Mouse (Mus musculus) limb, embryonic 14.5 days (tissue): Measurements from ENCODE around the gene Zfyve16. TPM values are rescaled to one million over a fixed set of nuclear protein-coding genes. Genes with fewer than 3 reads are reported as not detected.

Experiments used
- ATAC-seq: fragments of 200-750 bp; cut with Nextera tagmentation; 2 replicates; pipeline ENCODE4 v1.8.0; 2017; ENCODE audit warnings: low read depth, moderate number of reproducible peaks, moderate TSS enrichment; ENCODE audit not compliant: low FRiP score
- DNase-seq: peaks from one replicate; pipeline ENCODE4 v3.0.0-alpha.2; 2015; ENCODE audit warnings: low spot score
- H3K27ac ChIP-seq: fragments of 300-500 bp; sonication (generic); replicated peaks from 2 replicates; pipeline ENCODE4 v1.5.1; 2014; ENCODE audit warnings: low read depth, mild to moderate bottlenecking, low read length, moderate library complexity, mixed read lengths
- H3K27me3 ChIP-seq: fragments of 300-500 bp; sonication (generic); 2 replicates; pipeline ENCODE4 v1.6.1; 2014; ENCODE audit warnings: low read length, mixed read lengths; ENCODE audit not compliant: control insufficient read depth, insufficient read depth
- H3K36me3 ChIP-seq: fragments of 300-500 bp; sonication (generic); 2 replicates; pipeline ENCODE4 v1.6.1; 2014; ENCODE audit warnings: mild to moderate bottlenecking, low read length, moderate library complexity, mixed read lengths; ENCODE audit not compliant: control insufficient read depth, insufficient read depth
- H3K4me1 ChIP-seq: fragments of 300-500 bp; sonication (generic); 2 replicates; pipeline ENCODE4 v1.6.1; 2014; ENCODE audit warnings: antibody characterized with exemption, low read length, mixed read lengths; ENCODE audit not compliant: control insufficient read depth, insufficient read depth
- H3K4me2 ChIP-seq: fragments of 300-500 bp; sonication (generic); replicated peaks from 2 replicates; pipeline ENCODE4 v1.6.1; 2014; ENCODE audit warnings: low read depth, mild to moderate bottlenecking, low read length, moderate library complexity; ENCODE audit not compliant: severe bottlenecking
- H3K4me3 ChIP-seq: fragments of 300-500 bp; sonication (generic); replicated peaks from 2 replicates; pipeline ENCODE4 v1.5.1; 2014; ENCODE audit warnings: low read length
- H3K9ac ChIP-seq: fragments of 300-500 bp; sonication (generic); 2 replicates; pipeline ENCODE4 v1.6.1; 2014; ENCODE audit warnings: mild to moderate bottlenecking, low read depth, low read length, moderate library complexity; ENCODE audit not compliant: severe bottlenecking
- H3K9me3 ChIP-seq: fragments of 300-500 bp; sonication (generic); 2 replicates; pipeline ENCODE4 v1.6.1; 2016; ENCODE audit warnings: low read length; ENCODE audit not compliant: control insufficient read depth
- POLR2A ChIP-seq: fragments of 200-500 bp; IDR thresholded peaks from 2 replicates; pipeline ENCODE4 v1.8.0; 2012; ENCODE audit warnings: inconsistent platforms, mild to moderate bottlenecking, moderate library complexity, borderline replicate concordance; ENCODE audit not compliant: insufficient read depth, insufficient read length; ENCODE audit errors: extremely low read depth
- WGBS: fragments of 180-500 bp; shearing (Covaris S2); extraction: QIAGEN DNeasy Blood & Tissue Kit; methylation state at CpG from one replicate; pipeline ENCODE4 v1.1.7; 2014; 5-methylcytosine and 5-hydroxymethylcytosine counted together
- polyA plus RNA-seq, 2 experiments: library from polyadenylated mRNA; depleted of rRNA in 1 of 2; stranded (reverse) in 1 of 2; unstranded in 1 of 2; fragments of >200 nt; fragmentation: Nextera tagmentation in 1 of 2; extraction: Ambion mirVana in 1 of 2; gene quantifications; 2 replicates each; pipeline versions ENCODE4 v1.2.1 to v1.2.3; 2012 to 2014

Zfyve16 gene
- 14.4 and 15.4 TPM in 2 replicates for polyA plus RNA-seq (2012; rRNA removed)
- 14.5 and 14.8 TPM in 2 replicates for polyA plus RNA-seq (2014; fragmentation: Nextera tagmentation; extraction: Ambion mirVana)

GRCm38 (mm10) chr13:92530721-92531211 lies at the start of gene Zfyve16:
Gene Zfyve16, minus strand, starts transcription at chr13:92530868.
- ATAC-seq (peak; percentile 95), DNase-seq (peak; percentile 97)
- Histone ChIP-seq H3K4me2 (peak within 1 kb of the TSS; percentile 56), H3K9me3 (no peaks in the 10 kb centered on the region), H3K4me3 (peak within 1 kb of the TSS; percentile 75), H3K36me3 (no peaks in the 10 kb centered on the region), H3K4me1 (peaks cover 7% of the 10 kb centered on the region), H3K27ac (peak within 1 kb of the TSS; percentile 87), H3K9ac (peak within 1 kb of the TSS; percentile 86), H3K27me3 (no peaks in the 10 kb centered on the region)
- under 1% methylated on average over 42 of the region's 46 CpGs for WGBS
- peak; percentile 94; the same call in 1 of the 2 replicates for TF ChIP-seq POLR2A

GRCm38 (mm10) chr13:92578210-92578609 lies 47.5 kb upstream of the Zfyve16 start:
- WGBS, result 73% methylated on average over 4 of the region's 4 CpGs
- Histone ChIP-seq H3K9me3 (no peaks in the 10 kb centered on the region), H3K27me3 (no peaks in the 10 kb centered on the region), H3K4me1 (no peaks in the 10 kb centered on the region), H3K4me2 (no peak overlapping the region), H3K4me3 (no peak overlapping the region), H3K27ac (no peak overlapping the region), H3K36me3 (no peaks in the 10 kb centered on the region), H3K9ac (no peak overlapping the region)
- DNase-seq (no peak), ATAC-seq (no peak)
- no peak for TF ChIP-seq POLR2A

GRCm38 (mm10) chr13:92576688-92577087 lies 46.0 kb upstream of the Zfyve16 start:
- no peaks in the 10 kb centered on the region for H3K4me1 ChIP-seq
- no peak overlapping the region for H3K4me2 ChIP-seq
- H3K27ac ChIP-seq, result no peak overlapping the region
- ATAC-seq (no peak), DNase-seq (no peak)
- no peaks in the 10 kb centered on the region for H3K9me3 ChIP-seq
- H3K4me3 ChIP-seq, result no peak overlapping the region
- no peak overlapping the region for H3K9ac ChIP-seq
- TF ChIP-seq POLR2A, result no peak
- H3K27me3 ChIP-seq, result no peaks in the 10 kb centered on the region
- no peaks in the 10 kb centered on the region for H3K36me3 ChIP-seq
- WGBS, result 68% methylated on average over 6 of the region's 6 CpGs

GRCm38 (mm10) chr13:92576072-92576471 lies 45.4 kb upstream of the Zfyve16 start, which contains the start of gene Spz1:
Gene Spz1, minus strand, starts transcription at chr13:92576172.
- Histone ChIP-seq H3K27ac (no peak within 1 kb of the TSS), H3K9ac (no peak within 1 kb of the TSS), H3K27me3 (no peaks in the 10 kb centered on the region), H3K4me1 (no peaks in the 10 kb centered on the region), H3K9me3 (no peaks in the 10 kb centered on the region), H3K4me2 (no peak within 1 kb of the TSS), H3K4me3 (no peak within 1 kb of the TSS), H3K36me3 (no peaks in the 10 kb centered on the region)
- no peak for DNase-seq
- TF ChIP-seq POLR2A, result no peak
- no peak for ATAC-seq

GRCm38 (mm10) chr13:92559429-92559828 lies 28.8 kb upstream of the Zfyve16 start:
- Histone ChIP-seq H3K36me3 (no peaks in the 10 kb centered on the region), H3K9me3 (no peaks in the 10 kb centered on the region), H3K27me3 (no peaks in the 10 kb centered on the region), H3K9ac (no peak overlapping the region), H3K27ac (no peak overlapping the region), H3K4me1 (no peaks in the 10 kb centered on the region), H3K4me2 (no peak overlapping the region), H3K4me3 (no peak overlapping the region)
- TF ChIP-seq POLR2A, result no peak
- ATAC-seq (no peak), DNase-seq (no peak)
- 59% methylated on average over 5 of the region's 5 CpGs for WGBS
